Comparison of ENCODE assay signal across 8 mouse cellular contexts in genomic region chr11:11461635-11462560, GRCm38 (mm10). TPM values are rescaled to one million over a fixed set of nuclear protein-coding genes. Genes with fewer than 3 reads are reported as not detected.
A peak's percentile ranks its signal among the peaks of the same experiment; 100 is the strongest.
DNase-seq lines count a peak whose midpoint lies in the region; ATAC-seq and TF ChIP-seq lines count a peak whose summit lies in the region.

Gene Spata48 (plus strand): TSS chr11:11462094.
Gene Zpbp (minus strand): TSS chr11:11462408.

- peak within 1 kb of the TSS; percentile 60 for H3K9ac ChIP-seq in kidney, embryonic 15.5 days

- H3K27me3 ChIP-seq in heart, embryonic 10.5 days (ENCODE audit: insufficient read depth, poor library complexity, severe bottlenecking) = no peaks in the 10 kb centered on the region
- no peaks in the 10 kb centered on the region for H3K27me3 ChIP-seq in kidney, embryonic 15.5 days
- H3K27me3 ChIP-seq in splenic B cell, adult 2 months (ENCODE audit: control insufficient read depth, insufficient read depth, low read length, poor library complexity, severe bottlenecking) = no peaks in the 10 kb centered on the region; the same call in 1 of the 2 replicates

- peak; percentile 97 for ATAC-seq in kidney, embryonic 15.5 days (replicated peaks; ENCODE audit: low FRiP score)
- ATAC-seq in monocyte, adult 5-6 weeks (replicated peaks; ENCODE audit: insufficient number of reproducible peaks, low FRiP score, low TSS enrichment, poor library complexity, severe bottlenecking) = peak; percentile 86

- no peaks in the 10 kb centered on the region for H3K4me1 ChIP-seq in bone marrow macrophage, adult 2 months (ENCODE audit: control insufficient read depth, insufficient read depth, low read length)
- H3K4me1 ChIP-seq in embryonic fibroblast, embryonic 13.5 days (ENCODE audit: control insufficient read depth, insufficient read depth, low read length) = no peaks in the 10 kb centered on the region
- H3K4me1 ChIP-seq in heart, embryonic 10.5 days = no peaks in the 10 kb centered on the region
- peaks cover 7% of the 10 kb centered on the region; the same call in 1 of the 2 replicates for H3K4me1 ChIP-seq in kidney, embryonic 15.5 days

- no peak for TF ChIP-seq POLR2A in bone marrow macrophage, adult 2 months (IDR thresholded peaks at IDR 0.05; ENCODE audit: borderline replicate concordance, low read depth, low read length)
- peak; percentile 65 for TF ChIP-seq POLR2A in embryonic fibroblast, embryonic 13.5 days (IDR thresholded peaks at IDR 0.05; ENCODE audit: low read depth, low read length)

- WGBS in heart, embryonic 10.5 days = 5% methylated on average over 66 of the region's 66 CpGs
- 3% methylated on average over 66 of the region's 66 CpGs for WGBS in kidney, embryonic 15.5 days

- TF ChIP-seq CTCF in bone marrow macrophage, adult 2 months (IDR thresholded peaks at IDR 0.05; ENCODE audit: low read depth, low read length) = peak; percentile 89
- peak; percentile 51 for TF ChIP-seq CTCF in embryonic fibroblast, embryonic 13.5 days (IDR thresholded peaks at IDR 0.05; ENCODE audit: borderline replicate concordance, insufficient read depth, low read length)

- peak within 1 kb of the TSS; percentile 77 for H3K27ac ChIP-seq in bone marrow macrophage, adult 2 months (ENCODE audit: insufficient read depth, low read depth, low read length)
- peak within 1 kb of the TSS; percentile 63 for H3K27ac ChIP-seq in embryonic fibroblast, embryonic 13.5 days (ENCODE audit: insufficient read depth, low read length)
- H3K27ac ChIP-seq in heart, embryonic 10.5 days = peak within 1 kb of the TSS; percentile 95
- H3K27ac ChIP-seq in kidney, embryonic 15.5 days = peak within 1 kb of the TSS; percentile 84

- H3K4me2 ChIP-seq in kidney, embryonic 15.5 days = peak within 1 kb of the TSS; percentile 73

- H3K4me3 ChIP-seq in bone marrow macrophage, adult 2 months (ENCODE audit: insufficient read depth, low read length) = peak within 1 kb of the TSS; percentile 65
- peak within 1 kb of the TSS; percentile 40 for H3K4me3 ChIP-seq in embryonic fibroblast, embryonic 13.5 days (ENCODE audit: insufficient read depth, low read length)
- peak within 1 kb of the TSS; percentile 77 for H3K4me3 ChIP-seq in heart, embryonic 10.5 days
- peak within 1 kb of the TSS; percentile 72 for H3K4me3 ChIP-seq in kidney, embryonic 15.5 days (replicated peaks)

- DNase-seq in 416B (ENCODE audit: low read depth) (peak; percentile 98), liver (peak; percentile 93)
- DNase-seq in heart, embryonic 10.5 days (ENCODE audit: low spot score) = peak; percentile 95
- DNase-seq in splenic B cell, adult 2 months (ENCODE audit: low read depth, low spot score) = peak; percentile 97

- no peaks in the 10 kb centered on the region for H3K36me3 ChIP-seq in heart, embryonic 10.5 days
- H3K36me3 ChIP-seq in kidney, embryonic 15.5 days = no peaks in the 10 kb centered on the region
- H3K36me3 ChIP-seq in splenic B cell, adult 2 months (ENCODE audit: control insufficient read depth, insufficient read depth, low read length, poor library complexity, severe bottlenecking) = no peaks in the 10 kb centered on the region

- H3K9me3 ChIP-seq in heart, embryonic 10.5 days = no peaks in the 10 kb centered on the region
- H3K9me3 ChIP-seq in kidney, embryonic 15.5 days (replicated peaks) = no peaks in the 10 kb centered on the region

RNA-seq across cellular contexts. Expression of gene Spata48, which starts in this region (rescaled TPM):
- not detected in 2 replicates for polyA plus RNA-seq in bone marrow macrophage, adult 2 months (2012; ENCODE audit: insufficient read depth, insufficient read length, missing spikeins)
- polyA plus RNA-seq in embryonic fibroblast, embryonic 13.5 days (2011; ENCODE audit: insufficient read length, low read depth, missing spikeins) = not detected in 2 replicates
- polyA plus RNA-seq in heart, embryonic 10.5 days (2016; fragmentation: Nextera tagmentation; extraction: Ambion mirVana) = 0.55 and 1.7 TPM in 2 replicates
- polyA plus RNA-seq in kidney, embryonic 15.5 days (2015; fragmentation: Nextera tagmentation; extraction: Ambion mirVana) = 1.2 and 1.8 TPM in 2 replicates
- total RNA-seq in monocyte, adult 5-6 weeks (2017) = 0.86 to 2.5 TPM (median 2.2 TPM) in 3 replicates

RNA-seq across cellular contexts. Expression of gene Zpbp, which starts in this region (rescaled TPM):
- polyA plus RNA-seq in bone marrow macrophage, adult 2 months (2012; ENCODE audit: insufficient read depth, insufficient read length, missing spikeins) = 0.25 and 0.44 TPM in 2 replicates
- polyA plus RNA-seq in embryonic fibroblast, embryonic 13.5 days (2011; ENCODE audit: insufficient read length, low read depth, missing spikeins) = 0.12 and 0.28 TPM in 2 replicates
- polyA plus RNA-seq in heart, embryonic 10.5 days (2016; fragmentation: Nextera tagmentation; extraction: Ambion mirVana) = 0.60 and 0.65 TPM in 2 replicates
- 0.57 and 0.59 TPM in 2 replicates for polyA plus RNA-seq in kidney, embryonic 15.5 days (2015; fragmentation: Nextera tagmentation; extraction: Ambion mirVana)
- total RNA-seq in monocyte, adult 5-6 weeks (2017) = 0.11 to 1.3 TPM (median 0.48 TPM) in 3 replicates

Comparison
In these comparisons a context has a peak if more than half of its experiments do, and no peak if none do; other contexts are left out.
1. Peak in every context shown above with its lines: DNase-seq, ATAC-seq, H3K4me3 ChIP-seq and H3K27ac ChIP-seq.